Mouse (Mus musculus): Measurements from ENCODE around the gene Lce1i. TPM values are rescaled to one million over a fixed set of nuclear protein-coding genes. Genes with fewer than 3 reads are reported as not detected.

The Lce1i gene
- not detected for total RNA-seq (2023)

GRCm38 (mm10) chr3:92778799-92779198, at the start of gene Lce1i:
Lce1i (minus strand) TSS chr3:92778899.

GRCm38 (mm10) chr3:92827108-92827507, 48.4 kb upstream of the Lce1i start, which contains the start of gene Kprp:
Kprp (minus strand) TSS chr3:92827247.

GRCm38 (mm10) chr3:92807791-92808190, 29.1 kb upstream of the Lce1i start, which contains the start of gene Lce1k:
Lce1k (minus strand) TSS chr3:92807891.

DNA sequence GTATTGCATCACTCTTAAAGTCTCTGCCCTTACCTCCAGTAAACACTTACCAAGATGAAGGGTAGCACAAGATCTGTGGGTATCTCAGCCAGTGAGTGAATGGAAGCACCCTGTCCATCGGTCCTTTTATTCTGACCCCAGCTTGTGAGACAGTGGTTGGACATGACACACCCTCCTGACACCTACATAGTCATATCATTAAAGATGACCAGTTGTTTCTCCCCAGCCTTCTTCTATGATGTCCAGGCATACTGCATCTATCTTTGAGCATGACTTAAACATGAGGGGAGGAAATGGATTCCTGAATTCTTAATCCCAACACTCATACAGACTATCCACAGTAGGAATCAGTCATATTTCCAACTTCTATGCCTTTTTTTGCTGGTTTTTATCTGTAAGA, 11.7 kb upstream of the Lce1i start, which contains the start of gene Lce1j:
Lce1j (minus strand) TSS at position 101 of the 400 bp plus-strand sequence.

DNA sequence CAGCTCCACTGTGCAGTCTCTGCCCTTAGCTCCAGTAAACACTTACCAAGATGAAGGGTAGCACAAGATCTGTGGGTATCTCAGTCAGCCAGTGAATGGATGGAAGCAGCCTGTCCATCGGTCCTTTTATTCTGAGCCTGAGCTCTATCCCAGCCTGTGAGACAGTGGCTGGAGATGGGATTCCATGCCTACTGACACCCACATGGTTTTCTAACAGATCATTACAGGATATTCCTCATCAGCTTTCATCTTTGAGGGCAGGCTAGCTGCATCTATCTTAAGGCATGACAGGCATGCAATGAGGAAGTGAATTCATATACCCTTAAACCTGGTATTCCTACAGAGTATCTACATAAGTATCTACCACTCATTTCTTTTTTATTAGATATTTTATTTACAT, 13.7 kb downstream of the Lce1i start, which contains the start of gene Lce1h:
Lce1h (minus strand) TSS at position 101 of the 400 bp plus-strand sequence.

GRCm38 (mm10) chr3:92752238-92752637, 26.5 kb downstream of the Lce1i start, which contains the start of gene Lce1g:
Lce1g (minus strand) TSS chr3:92752338.

GRCm38 (mm10) chr3:92738996-92739395, 39.7 kb downstream of the Lce1i start, which contains the start of gene Gm38119:
Gm38119 (minus strand) TSS chr3:92739096.

Other genes starting within 250 kb of the Lce1i start
- not detected for gene 2310046K23Rik, start 244.4 kb downstream of the Lce1i start, total RNA-seq (2023)
- gene Ivl, start 205.2 kb downstream of the Lce1i start, total RNA-seq (2023), result not detected
- not detected for gene Smcp, start 189.9 kb downstream of the Lce1i start, total RNA-seq (2023)
- not detected for gene 2210017I01Rik, start 171.4 kb downstream of the Lce1i start, total RNA-seq (2023)
- not detected for gene Lce6a, start 157.2 kb downstream of the Lce1i start, total RNA-seq (2023)
- not detected for gene Lce1a1, start 130.6 kb downstream of the Lce1i start, total RNA-seq (2023)
- not detected for gene Lce1b, start 122.0 kb downstream of the Lce1i start, total RNA-seq (2023)
- not detected for gene Lce1a2, start 108.6 kb downstream of the Lce1i start, total RNA-seq (2023)
- gene Lce1c, start 99.7 kb downstream of the Lce1i start, total RNA-seq (2023), result not detected
- gene Lce1d, start 91.7 kb downstream of the Lce1i start, total RNA-seq (2023), result not detected
- gene Lce1e, start 69.8 kb downstream of the Lce1i start, total RNA-seq (2023), result not detected
- gene Lce1f, start 58.5 kb downstream of the Lce1i start, total RNA-seq (2023), result not detected
- not detected for gene Gm38119, start 39.8 kb downstream of the Lce1i start, total RNA-seq (2023)
- gene Lce1g, start 26.6 kb downstream of the Lce1i start, total RNA-seq (2023), result not detected
- gene Lce1h, start 13.8 kb downstream of the Lce1i start, total RNA-seq (2023), result not detected
- not detected for gene Lce1j, start 11.6 kb upstream of the Lce1i start, total RNA-seq (2023)
- not detected for gene Lce1k, start 29.0 kb upstream of the Lce1i start, total RNA-seq (2023)
- gene Kprp, start 48.3 kb upstream of the Lce1i start, total RNA-seq (2023), result not detected
- gene Lce1l, start 72.4 kb upstream of the Lce1i start, total RNA-seq (2023), result not detected
- gene 2310050C09Rik, start 91.3 kb upstream of the Lce1i start, total RNA-seq (2023), result not detected
- not detected for gene Lce3a, start 147.3 kb upstream of the Lce1i start, total RNA-seq (2023)
- not detected for gene Lce3b, start 154.1 kb upstream of the Lce1i start, total RNA-seq (2023)
- gene Lce3c, start 165.6 kb upstream of the Lce1i start, total RNA-seq (2023), result not detected
- not detected for gene Lce3d, start 178.5 kb upstream of the Lce1i start, total RNA-seq (2023)
- not detected for gene Lce3e, start 188.2 kb upstream of the Lce1i start, total RNA-seq (2023)
- gene Lce3f, start 213.3 kb upstream of the Lce1i start, total RNA-seq (2023), result not detected
- not detected for gene Crct1, start 236.8 kb upstream of the Lce1i start, total RNA-seq (2023)
- gene Lce1m, start 240.2 kb upstream of the Lce1i start, total RNA-seq (2023), result not detected